Mouse (Mus musculus) liver, postnatal 0 days (tissue): ENCODE data around the gene Nova1. TPM values are rescaled to one million over a fixed set of nuclear protein-coding genes. Genes with fewer than 3 reads are reported as not detected.

Experiments
- ATAC-seq: fragments of 200-750 bp; cut with Nextera tagmentation; 2 replicates; pipeline ENCODE4 v1.8.0; 2017; ENCODE audit warnings: mild to moderate bottlenecking, moderate library complexity
- DNase-seq: peaks from one replicate; pipeline ENCODE4 v3.0.0-alpha.2; 2016
- H3K27ac ChIP-seq: fragments of 300-500 bp; sonication (generic); 2 replicates; pipeline ENCODE4 v1.5.1; 2014; ENCODE audit warnings: antibody characterized with exemption, moderate library complexity, mild to moderate bottlenecking, low read depth
- H3K27me3 ChIP-seq: fragments of 300-500 bp; sonication (generic); 2 replicates; pipeline ENCODE4 v1.6.1; 2014; ENCODE audit warnings: low read length, control low read depth, mixed read lengths; ENCODE audit not compliant: insufficient read depth
- H3K36me3 ChIP-seq: fragments of 300-500 bp; sonication (generic); replicated peaks from 2 replicates; pipeline ENCODE4 v1.6.1; 2014; ENCODE audit warnings: mild to moderate bottlenecking, control low read depth, low read length, moderate library complexity, mixed read lengths; ENCODE audit not compliant: insufficient read depth
- H3K4me1 ChIP-seq: fragments of 300-500 bp; sonication (generic); 2 replicates; pipeline ENCODE4 v1.6.1; 2014; ENCODE audit warnings: antibody characterized with exemption, mild to moderate bottlenecking, control low read depth; ENCODE audit not compliant: insufficient read depth
- H3K4me2 ChIP-seq: fragments of 300-500 bp; sonication (generic); 2 replicates; pipeline ENCODE4 v1.6.1; 2014; ENCODE audit warnings: low read depth, mild to moderate bottlenecking, low read length, moderate library complexity, mixed read lengths
- H3K4me3 ChIP-seq: fragments of 300-500 bp; sonication (generic); 2 replicates; pipeline ENCODE4 v1.5.1; 2014; ENCODE audit warnings: low read depth, low read length
- H3K9ac ChIP-seq: fragments of 300-500 bp; sonication (generic); replicated peaks from 2 replicates; pipeline ENCODE4 v1.6.1; 2014; ENCODE audit warnings: mild to moderate bottlenecking, moderate library complexity
- H3K9me3 ChIP-seq: fragments of 300-500 bp; sonication (generic); 2 replicates; pipeline ENCODE4 v1.6.1; 2016; ENCODE audit warnings: mild to moderate bottlenecking, control low read depth, low read length, mixed read lengths
- CTCF ChIP-seq: sonication (generic); IDR thresholded peaks from 2 replicates; pipeline ENCODE4 v1.5.1; 2016; ENCODE audit warnings: antibody characterized with exemption, low read depth
- EP300 ChIP-seq: IDR thresholded peaks from 2 replicates; pipeline ENCODE4 v1.6.1; 2016; ENCODE audit warnings: antibody characterized with exemption, low read depth, mild to moderate bottlenecking
- WGBS: fragments of 180-500 bp; shearing (Covaris S2); extraction: QIAGEN DNeasy Blood & Tissue Kit; methylation state at CpG from one replicate; pipeline ENCODE4 v1.1.7; 2014; ENCODE audit not compliant: insufficient replicate concordance; 5-methylcytosine and 5-hydroxymethylcytosine counted together
- polyA plus RNA-seq: library from polyadenylated mRNA; unstranded; fragments of >200 nt; fragmentation: Nextera tagmentation; extraction: Ambion mirVana; gene quantifications from 2 replicates; pipeline ENCODE4 v1.2.1, GENCODE M21; 2015

The Nova1 gene
- 0.02 TPM in 1 of 2 replicates, not detected in the other for polyA plus RNA-seq

GRCm38 (mm10) chr12:46818856-46819347 lies at the start of gene Nova1:
Nova1 (minus strand) TSS chr12:46818929.
- no peak for TF ChIP-seq EP300
- TF ChIP-seq CTCF: no peak
- Histone ChIP-seq H3K4me2 (peak within 1 kb of the TSS; percentile 83), H3K4me1 (peaks cover 9% of the 10 kb centered on the region), H3K27me3 (peaks cover 42% of the 10 kb centered on the region), H3K27ac (no peak within 1 kb of the TSS), H3K4me3 (peak within 1 kb of the TSS; percentile 60), H3K36me3 (no peaks in the 10 kb centered on the region), H3K9me3 (no peaks in the 10 kb centered on the region), H3K9ac (peak within 1 kb of the TSS; percentile 38)
- ATAC-seq (peak; percentile 66), DNase-seq (peak; percentile 39)
- WGBS: 0% methylated on average over 24 of the region's 68 CpGs

- Histone ChIP-seq H3K36me3 (no peaks in the 10 kb centered on the region), H3K27ac (no peak overlapping the region), H3K9me3 (no peaks in the 10 kb centered on the region), H3K27me3 (peaks cover 42% of the 10 kb centered on the region), H3K4me3 (peak overlapping the region; percentile 60), H3K9ac (peak overlapping the region; percentile 38), H3K4me2 (peak overlapping the region; percentile 83), H3K4me1 (peaks cover 9% of the 10 kb centered on the region)
- no peak for TF ChIP-seq CTCF
- no peak for TF ChIP-seq EP300
- ATAC-seq (peak; percentile 90), DNase-seq (peak; percentile 79)
- under 1% methylated on average over 49 of the region's 57 CpGs for WGBS
Observed at GRCm38 (mm10) chr12:46819348-46820022, 756 bp upstream of the Nova1 start.

- Histone ChIP-seq H3K27ac (no peak overlapping the region), H3K9me3 (no peaks in the 10 kb centered on the region), H3K4me3 (peak overlapping the region; percentile 60), H3K36me3 (no peaks in the 10 kb centered on the region), H3K9ac (no peak overlapping the region), H3K4me1 (peaks cover 9% of the 10 kb centered on the region), H3K27me3 (peaks cover 42% of the 10 kb centered on the region), H3K4me2 (peak overlapping the region; percentile 83)
- no peak for ATAC-seq
- 1% methylated on average over 58 of the region's 61 CpGs for WGBS
- peak; percentile 15 for DNase-seq
- TF ChIP-seq EP300: no peak
- no peak for TF ChIP-seq CTCF
Observed at GRCm38 (mm10) chr12:46818021-46818855, 491 bp downstream of the Nova1 start.

GRCm38 (mm10) chr12:46817211-46817803 lies 1.4 kb downstream of the Nova1 start:
- Histone ChIP-seq H3K4me1 (peaks cover 9% of the 10 kb centered on the region), H3K9ac (no peak overlapping the region), H3K27ac (no peak overlapping the region), H3K36me3 (no peaks in the 10 kb centered on the region), H3K4me3 (no peak overlapping the region), H3K27me3 (peaks cover 42% of the 10 kb centered on the region), H3K4me2 (no peak overlapping the region), H3K9me3 (no peaks in the 10 kb centered on the region)
- DNase-seq: no peak
- ATAC-seq: no peak
- WGBS: 21% methylated on average over 14 of the region's 14 CpGs
- TF ChIP-seq EP300: no peak
- no peak for TF ChIP-seq CTCF

GRCm38 (mm10) chr12:46816291-46816690 lies 2.4 kb downstream of the Nova1 start:
- ATAC-seq (no peak), DNase-seq (no peak)
- WGBS: 84% methylated on average over 3 of the region's 3 CpGs
- peaks cover 9% of the 10 kb centered on the region for H3K4me1 ChIP-seq
- no peak overlapping the region for H3K4me3 ChIP-seq
- TF ChIP-seq EP300 (no peak), CTCF (no peak)
- no peak overlapping the region for H3K9ac ChIP-seq
- no peak overlapping the region for H3K4me2 ChIP-seq
- H3K27me3 ChIP-seq: peaks cover 42% of the 10 kb centered on the region
- no peaks in the 10 kb centered on the region for H3K36me3 ChIP-seq
- H3K27ac ChIP-seq: no peak overlapping the region
- H3K9me3 ChIP-seq: no peaks in the 10 kb centered on the region

GRCm38 (mm10) chr12:46815697-46816096 lies 3.0 kb downstream of the Nova1 start:
- 68% methylated on average over 5 of the region's 5 CpGs for WGBS
- Histone ChIP-seq H3K27ac (no peak overlapping the region), H3K4me1 (peaks cover 9% of the 10 kb centered on the region), H3K27me3 (peaks cover 41% of the 10 kb centered on the region), H3K4me3 (no peak overlapping the region), H3K9ac (no peak overlapping the region), H3K9me3 (no peaks in the 10 kb centered on the region), H3K36me3 (no peaks in the 10 kb centered on the region), H3K4me2 (no peak overlapping the region)
- DNase-seq (no peak), ATAC-seq (no peak)
- no peak for TF ChIP-seq EP300
- TF ChIP-seq CTCF: no peak
